Mouse (Mus musculus) leukemia stem cell, adult 10-12 weeks (primary cell): ENCODE measurements around the gene Gm8453. TPM values are rescaled to one million over a fixed set of nuclear protein-coding genes. Genes with fewer than 3 reads are reported as not detected.

Experiments used
- polyA plus RNA-seq: library from polyadenylated mRNA; stranded (reverse); fragments of >175 nt; gene quantifications from 2 replicates; pipeline ENCODE4 v1.2.3, GENCODE M21; 2012; ENCODE audit warnings: low replicate concordance

The Gm8453 gene
- polyA plus RNA-seq, result not detected in 2 replicates

GRCm38 (mm10) chr7:22229384-22229783, at the start of gene Gm8453:
TSS of gene Gm8453 (minus strand) at chr7:22229484.

GRCm38 (mm10) chr7:22201164-22201563, 28.1 kb downstream of the Gm8453 start, which contains the start of gene Gm8653:
TSS of gene Gm8653 (minus strand) at chr7:22201264.

GRCm38 (mm10) chr7:22189077-22189476, 40.2 kb downstream of the Gm8453 start, which contains the start of gene Vmn1r143:
TSS of gene Vmn1r143 (plus strand) at chr7:22189377.

Other genes with a start within 250 kb of the Gm8453 start
- gene Vmn1r137, start 234.9 kb downstream of the Gm8453 start, polyA plus RNA-seq, result not detected in 2 replicates
- not detected in 2 replicates for gene Vmn1r138, start 200.6 kb downstream of the Gm8453 start, polyA plus RNA-seq
- gene Gm6176, start 173.2 kb downstream of the Gm8453 start, polyA plus RNA-seq, result not detected in 2 replicates
- not detected in 2 replicates for gene Vmn1r139, start 160.4 kb downstream of the Gm8453 start, polyA plus RNA-seq
- not detected in 2 replicates for gene Gm16451, start 111.2 kb downstream of the Gm8453 start, polyA plus RNA-seq
- not detected in 2 replicates for gene Gm10666, start 94.7 kb downstream of the Gm8453 start, polyA plus RNA-seq
- gene Vmn1r142, start 65.4 kb downstream of the Gm8453 start, polyA plus RNA-seq, result not detected in 2 replicates
- not detected in 2 replicates for gene Vmn1r143, start 40.1 kb downstream of the Gm8453 start, polyA plus RNA-seq
- gene Gm8653, start 28.2 kb downstream of the Gm8453 start, polyA plus RNA-seq, result not detected in 2 replicates
- not detected in 2 replicates for gene Gm4187, start 100.2 kb upstream of the Gm8453 start, polyA plus RNA-seq
- not detected in 2 replicates for gene Gm8660, start 141.6 kb upstream of the Gm8453 start, polyA plus RNA-seq
- gene Vmn1r148, start 184.1 kb upstream of the Gm8453 start, polyA plus RNA-seq, result not detected in 2 replicates
- not detected in 2 replicates for gene Vmn1r149, start 208.7 kb upstream of the Gm8453 start, polyA plus RNA-seq
- gene Gm10665, start 234.6 kb upstream of the Gm8453 start, polyA plus RNA-seq, result not detected in 2 replicates